Comparison of ENCODE assay signal across 8 mouse cellular contexts in genomic region chr19:9911314-9911754, GRCm38 (mm10). TPM values are rescaled to one million over a fixed set of nuclear protein-coding genes. Genes with fewer than 3 reads are reported as not detected.
DNase-seq lines count a peak whose midpoint lies in the region; ATAC-seq and TF ChIP-seq lines count a peak whose summit lies in the region.

No protein-coding gene starts in this region.

- H3K36me3 ChIP-seq in intestine, postnatal 0 days (ENCODE audit: control insufficient read depth, insufficient read depth): no peaks in the 10 kb centered on the region
- no peaks in the 10 kb centered on the region for H3K36me3 ChIP-seq in neural tube, embryonic 12.5 days

- H3K27me3 ChIP-seq in intestine, postnatal 0 days (replicated peaks; ENCODE audit: control insufficient read depth, insufficient read depth, low read length): no peaks in the 10 kb centered on the region
- H3K27me3 ChIP-seq in neural tube, embryonic 12.5 days (replicated peaks): no peaks in the 10 kb centered on the region

- TF ChIP-seq CTCF in intestine, postnatal 0 days (IDR thresholded peaks at IDR 0.05; ENCODE audit: low read depth): peak; percentile 79
- no peak; the same call in 1 of the 2 replicates for TF ChIP-seq CTCF in lung, adult 2 months (IDR thresholded peaks at IDR 0.05; ENCODE audit: insufficient read depth, low read length)

- H3K27ac ChIP-seq in intestine, postnatal 0 days (ENCODE audit: low read depth, low read length): no peak overlapping the region
- H3K27ac ChIP-seq in neural tube, embryonic 12.5 days: no peak overlapping the region

- 11% methylated on average over 6 of the region's 6 CpGs for WGBS in intestine, postnatal 0 days
- 4% methylated on average over 6 of the region's 6 CpGs for WGBS in lung, adult 2 months
- WGBS in neural tube, embryonic 12.5 days: 24% methylated on average over 6 of the region's 6 CpGs

- no peak for TF ChIP-seq POLR2A in lung, adult 2 months (IDR thresholded peaks at IDR 0.05; ENCODE audit: borderline replicate concordance, extremely low read depth, low read depth, low read length)

- H3K9me3 ChIP-seq in intestine, postnatal 0 days (ENCODE audit: control insufficient read depth): no peaks in the 10 kb centered on the region
- no peaks in the 10 kb centered on the region for H3K9me3 ChIP-seq in neural tube, embryonic 12.5 days

- no peak overlapping the region for H3K4me3 ChIP-seq in intestine, postnatal 0 days (ENCODE audit: low read depth, low read length)
- peak overlapping the region; percentile 27 for H3K4me3 ChIP-seq in lung, adult 2 months (replicated peaks; ENCODE audit: extremely low read depth, low read depth, low read length)
- H3K4me3 ChIP-seq in neural tube, embryonic 12.5 days: no peak overlapping the region

- DNase-seq in left cerebral cortex, adult 11 months (ENCODE audit: low spot score): peak; percentile 47
- no peak for DNase-seq in left cerebral cortex, adult 8-10 months (ENCODE audit: low spot score in 2 of 2)
- peak; percentile 80 for DNase-seq in brain, adult 2 months (ENCODE audit: low read depth, low spot score)
- DNase-seq in gastrocnemius, postnatal 10 days: peak; percentile 40
- peak; percentile 23 for DNase-seq in lung, adult 2 months
- no peak for DNase-seq in layer of hippocampus, postnatal 36 days

- peak; percentile 39 for ATAC-seq in intestine, postnatal 0 days
- peak; percentile 56; the same call in 1 of the 2 replicates for ATAC-seq in neural tube, embryonic 12.5 days (ENCODE audit: low FRiP score, low read depth)

- peak overlapping the region; percentile 41; the same call in 1 of the 2 replicates for H3K9ac ChIP-seq in intestine, postnatal 0 days (ENCODE audit: low read depth, low read length)
- no peak overlapping the region for H3K9ac ChIP-seq in neural tube, embryonic 12.5 days

- H3K4me1 ChIP-seq in intestine, postnatal 0 days (replicated peaks; ENCODE audit: control insufficient read depth, insufficient read depth, low read length): no peaks in the 10 kb centered on the region
- peaks cover 2% of the 10 kb centered on the region for H3K4me1 ChIP-seq in lung, adult 2 months (ENCODE audit: control insufficient read depth, insufficient read depth, low read length)
- H3K4me1 ChIP-seq in neural tube, embryonic 12.5 days: no peaks in the 10 kb centered on the region

- H3K4me2 ChIP-seq in intestine, postnatal 0 days (replicated peaks; ENCODE audit: low read depth): peak overlapping the region; percentile 50
- H3K4me2 ChIP-seq in neural tube, embryonic 12.5 days (replicated peaks): peak overlapping the region; percentile 40

RNA-seq across cellular contexts. Expression of gene Incenp, which starts 12.0 kb away (rescaled TPM):
- 10 to 100 TPM; 24.6 to 30.7 (median 27.3) TPM for total RNA-seq in left cerebral cortex, adult 8-10 months (2022)
- total RNA-seq in gastrocnemius, postnatal 10 days (2021): 10 to 100 TPM; 16.2 to 20.5 TPM
- polyA plus RNA-seq in intestine, postnatal 0 days (2015; fragmentation: Nextera tagmentation; extraction: Ambion mirVana): 22.9 and 24.3 TPM in 2 replicates
- 5.5 and 7.7 TPM in 2 replicates for polyA plus RNA-seq in lung, adult 2 months (2012; rRNA removed)
- polyA plus RNA-seq in neural tube, embryonic 12.5 days (2016; fragmentation: Nextera tagmentation; extraction: Ambion mirVana): 87.7 and 92.6 TPM in 2 replicates
- total RNA-seq in layer of hippocampus, postnatal 36 days (2021): 10 to 100 TPM; 14.0 to 14.1 TPM

Comparison
In these comparisons a context has a peak if more than half of its experiments do, and no peak if none do; other contexts are left out.
1. DNase-seq: peak in left cerebral cortex, adult 11 months (single experiment), brain, adult 2 months (single experiment), gastrocnemius, postnatal 10 days (single experiment) and lung, adult 2 months (single experiment); none in left cerebral cortex, adult 8-10 months (0 of 2) and layer of hippocampus, postnatal 36 days (0 of 2).